Mouse (Mus musculus) E14TG2a.4 (cell line): ENCODE results near the gene Olfr201.
"Not testable (repeated sequence)": the region's sequence is repeated elsewhere in the genome, so short reads cannot be mapped to it uniquely, and the experiment has no call there.

Experiments
- H3K27me3 ChIP-seq: 2 replicates; pipeline ENCODE4 v1.6.1; 2014; ENCODE audit warnings: low read length, control low read depth; ENCODE audit not compliant: insufficient read depth
- H3K36me3 ChIP-seq: 2 replicates; pipeline ENCODE4 v1.6.1; 2014; ENCODE audit warnings: low read length, control low read depth; ENCODE audit not compliant: insufficient read depth
- H3K4me1 ChIP-seq: replicated peaks from 2 replicates; pipeline ENCODE4 v1.6.1; 2014; ENCODE audit warnings: low read depth, low read length, control low read depth
- H3K4me3 ChIP-seq: replicated peaks from 2 replicates; pipeline ENCODE4 v1.5.1; 2014; ENCODE audit warnings: mild to moderate bottlenecking, low read length
- H3K9me3 ChIP-seq: 2 replicates; pipeline ENCODE4 v1.6.1; 2014; ENCODE audit warnings: low read length, control low read depth
- CTCF ChIP-seq: conservative IDR thresholded peaks from 2 replicates; pipeline ENCODE4 v1.5.1; 2014; ENCODE audit warnings: low read length
- NANOG ChIP-seq: IDR thresholded peaks from 2 replicates; pipeline ENCODE4 v1.6.1; 2014; ENCODE audit warnings: borderline replicate concordance, low read length, mixed read lengths
- POU5F1 ChIP-seq: IDR thresholded peaks from 2 replicates; pipeline ENCODE4 v1.6.1; 2014; ENCODE audit warnings: low read length, borderline replicate concordance

Olfr201 gene

DNA sequence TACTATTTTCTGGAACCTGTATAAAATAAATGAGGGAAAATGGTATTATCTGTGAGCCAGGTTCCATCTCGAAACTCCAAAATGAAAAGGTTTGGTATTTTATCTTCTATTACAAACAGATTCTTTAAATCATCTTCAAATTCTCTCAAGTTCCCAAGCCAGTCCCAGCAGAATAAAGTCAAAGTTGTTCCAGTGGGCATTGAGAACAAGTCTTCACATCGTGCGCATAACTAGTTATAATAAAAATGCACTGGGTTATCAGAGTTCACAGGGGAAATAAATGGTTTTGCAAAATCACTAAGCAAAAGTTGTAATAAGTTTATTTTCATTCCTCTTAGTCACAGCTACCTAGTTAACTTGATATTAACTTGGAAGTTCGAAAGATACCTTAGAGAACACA is at the start of gene Olfr201:
Gene Olfr201, minus strand, starts transcription at position 101 of the 400 bp plus-strand sequence.
- H3K4me1 ChIP-seq, H3K27me3 ChIP-seq, H3K4me3 ChIP-seq, H3K36me3 ChIP-seq, H3K9me3 ChIP-seq: not testable (repeated sequence)

DNA sequence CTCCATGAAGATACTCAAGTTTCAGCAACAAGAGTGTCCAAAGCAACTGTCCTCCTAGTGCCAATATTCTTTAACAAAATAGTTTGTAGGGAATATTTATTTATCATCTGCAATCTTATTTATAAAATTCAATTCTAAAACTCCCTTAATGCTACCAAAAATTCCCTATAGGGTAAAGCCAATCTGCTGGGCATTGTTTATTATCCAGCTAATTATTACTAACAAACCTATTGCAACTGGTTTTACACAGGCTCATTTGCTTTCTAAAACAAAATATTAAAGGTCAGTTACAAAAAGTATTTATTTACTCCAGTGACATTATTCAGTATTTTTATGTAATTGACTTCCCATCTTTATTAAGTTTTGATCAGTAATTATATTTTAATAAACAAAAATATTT is 45.7 kb upstream of the Olfr201 start, which contains the start of gene Olfr204:
Gene Olfr204, minus strand, starts transcription at position 101 of the 400 bp plus-strand sequence.
- Histone ChIP-seq H3K9me3 (peaks cover 17% of the 10 kb centered on the region), H3K4me3 (no peak within 1 kb of the TSS), H3K27me3 (no peaks in the 10 kb centered on the region), H3K36me3 (no peaks in the 10 kb centered on the region), H3K4me1 (no peaks in the 10 kb centered on the region)
- TF ChIP-seq POU5F1 (no peak), NANOG (no peak), CTCF (no peak)

DNA sequence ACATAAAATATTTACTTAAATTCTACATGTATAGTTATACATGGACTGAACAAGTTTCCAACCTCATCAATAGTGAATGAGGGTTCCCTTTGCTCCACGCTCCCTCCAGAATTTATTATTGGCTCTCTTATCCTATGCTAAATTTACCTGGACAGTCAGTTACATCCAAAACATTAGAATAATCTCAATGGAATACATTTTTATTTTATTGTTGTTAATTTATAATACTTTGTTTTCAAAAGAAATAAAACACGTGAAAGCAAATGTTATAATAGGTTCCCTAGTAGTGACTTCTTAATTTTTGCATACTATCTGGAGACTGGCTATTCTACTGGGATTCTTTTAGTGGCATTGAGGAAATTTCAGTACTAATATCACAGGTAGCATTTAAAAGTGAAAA is 26.1 kb upstream of the Olfr201 start, which contains the start of gene Olfr203:
Gene Olfr203, plus strand, starts transcription at position 301 of the 400 bp plus-strand sequence.
- Histone ChIP-seq H3K4me1 (no peaks in the 10 kb centered on the region), H3K4me3 (no peak within 1 kb of the TSS), H3K9me3 (no peaks in the 10 kb centered on the region), H3K36me3 (no peaks in the 10 kb centered on the region), H3K27me3 (no peaks in the 10 kb centered on the region)
- no peak for TF ChIP-seq POU5F1
- TF ChIP-seq NANOG: no peak

DNA sequence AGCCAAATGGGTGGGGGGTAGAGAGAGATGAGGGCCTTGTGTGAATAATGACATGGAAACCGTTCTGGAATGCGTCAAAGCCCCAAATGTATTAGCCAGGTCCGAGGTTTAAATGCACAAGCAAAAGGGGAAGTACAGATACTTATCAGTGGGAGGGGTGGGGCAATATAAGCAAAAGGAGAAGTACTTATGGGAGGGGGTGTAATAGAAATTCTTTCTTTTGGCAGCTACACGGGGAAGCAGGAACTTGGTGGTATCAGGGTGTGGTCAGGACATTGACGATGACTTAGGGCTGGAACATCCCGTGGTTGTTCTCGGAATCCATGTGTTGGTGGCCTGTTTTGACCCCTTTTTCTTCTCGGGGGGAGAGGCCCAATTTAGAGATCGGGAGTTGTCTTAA is 15.1 kb upstream of the Olfr201 start:
- H3K4me3 ChIP-seq, H3K27me3 ChIP-seq, H3K9me3 ChIP-seq, H3K36me3 ChIP-seq, H3K4me1 ChIP-seq: not testable (repeated sequence)

DNA sequence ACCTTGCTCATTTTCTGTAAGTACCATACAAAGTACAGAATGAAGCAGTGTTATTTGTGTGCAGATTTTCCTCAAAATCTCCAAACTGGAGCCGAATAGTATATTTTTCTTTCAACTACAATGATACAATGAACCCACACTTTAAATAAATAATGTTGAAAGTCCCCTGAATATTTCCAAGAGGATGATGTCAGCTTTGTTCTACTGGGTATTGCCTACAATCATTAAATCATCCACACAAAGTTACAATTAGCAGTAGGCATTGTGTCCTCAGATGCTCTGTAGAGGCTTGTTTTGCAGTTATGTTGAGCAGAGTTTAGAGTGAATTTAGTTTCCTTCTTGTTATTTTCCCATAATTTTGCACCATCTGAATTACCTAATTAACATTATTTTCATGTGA is 14.3 kb upstream of the Olfr201 start, which contains the start of gene Olfr202:
Gene Olfr202, minus strand, starts transcription at position 101 of the 400 bp plus-strand sequence.
- H3K36me3 ChIP-seq: no peaks in the 10 kb centered on the region
- H3K4me1 ChIP-seq: no peaks in the 10 kb centered on the region
- no peaks in the 10 kb centered on the region for H3K9me3 ChIP-seq
- H3K27me3 ChIP-seq: no peaks in the 10 kb centered on the region
- H3K4me3 ChIP-seq: no peak within 1 kb of the TSS
- TF ChIP-seq NANOG (no peak), CTCF (no peak), POU5F1 (no peak)

DNA sequence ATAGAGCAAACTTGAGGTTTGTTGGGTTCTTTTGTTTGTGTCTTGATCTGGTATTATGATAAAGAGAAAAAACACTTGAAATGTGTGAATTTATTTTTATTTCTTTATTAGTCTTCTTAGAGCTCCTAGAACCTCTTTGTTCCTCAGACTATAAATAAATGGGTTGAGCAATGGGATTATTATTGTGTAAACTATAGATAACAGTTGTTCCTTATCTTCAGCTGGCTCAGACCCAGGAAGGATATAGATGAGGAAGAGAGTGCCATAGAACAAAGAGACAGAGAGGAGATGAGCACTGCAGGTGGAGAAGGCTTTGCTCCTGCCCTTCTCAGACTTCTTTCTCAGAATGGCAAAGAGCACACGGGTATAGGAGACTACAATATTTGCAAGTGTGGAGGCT is 11.0 kb upstream of the Olfr201 start:
- Histone ChIP-seq H3K4me1 (no peaks in the 10 kb centered on the region), H3K27me3 (no peaks in the 10 kb centered on the region), H3K4me3 (no peak overlapping the region), H3K36me3 (no peaks in the 10 kb centered on the region), H3K9me3 (no peaks in the 10 kb centered on the region)
- TF ChIP-seq CTCF (no peak), NANOG (no peak), POU5F1 (no peak)

DNA sequence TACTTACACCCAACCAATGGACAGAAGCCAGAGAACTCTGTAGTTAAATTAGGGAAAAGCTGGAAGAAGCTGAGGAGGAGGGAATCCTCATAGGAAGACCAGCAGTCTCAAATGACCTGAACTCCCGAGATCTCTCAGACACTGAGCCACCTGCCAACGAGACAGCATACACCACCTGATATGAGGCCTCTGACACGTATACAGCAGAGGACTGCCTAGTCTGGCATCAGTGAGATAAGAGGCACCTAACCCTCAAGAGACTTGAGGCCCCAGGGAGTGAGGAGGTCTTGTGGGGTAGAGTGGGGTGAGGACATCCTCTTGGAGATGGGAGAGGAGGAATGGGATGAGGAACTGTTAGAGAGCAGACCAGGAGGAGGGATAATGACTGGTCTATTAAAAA is 8.1 kb upstream of the Olfr201 start:
- no peak overlapping the region for H3K4me3 ChIP-seq
- H3K36me3 ChIP-seq: no peaks in the 10 kb centered on the region
- H3K4me1 ChIP-seq: no peaks in the 10 kb centered on the region
- H3K9me3 ChIP-seq: no peaks in the 10 kb centered on the region
- no peaks in the 10 kb centered on the region for H3K27me3 ChIP-seq
- no peak for TF ChIP-seq NANOG
- TF ChIP-seq POU5F1: no peak
- TF ChIP-seq CTCF: no peak

DNA sequence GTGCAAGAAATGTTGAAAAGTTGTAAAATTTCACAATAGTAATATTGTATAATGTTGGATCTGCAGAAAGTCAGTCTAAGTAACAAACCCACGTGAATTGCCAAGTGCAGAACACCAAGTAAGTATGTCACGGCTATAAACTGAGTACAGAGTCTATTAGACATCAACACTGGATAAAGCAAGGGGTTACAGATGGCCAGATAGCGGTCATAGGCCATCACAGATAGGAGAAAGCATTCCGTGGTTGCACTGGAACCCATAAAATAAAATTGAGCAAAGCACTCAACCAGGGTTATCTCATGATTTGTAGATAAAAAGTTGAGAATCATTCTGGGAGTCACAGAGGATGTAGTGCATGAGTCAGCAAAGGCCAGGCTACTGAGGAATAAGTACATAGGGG is 3.3 kb downstream of the Olfr201 start:
- not testable (repeated sequence) for H3K4me3 ChIP-seq

DNA sequence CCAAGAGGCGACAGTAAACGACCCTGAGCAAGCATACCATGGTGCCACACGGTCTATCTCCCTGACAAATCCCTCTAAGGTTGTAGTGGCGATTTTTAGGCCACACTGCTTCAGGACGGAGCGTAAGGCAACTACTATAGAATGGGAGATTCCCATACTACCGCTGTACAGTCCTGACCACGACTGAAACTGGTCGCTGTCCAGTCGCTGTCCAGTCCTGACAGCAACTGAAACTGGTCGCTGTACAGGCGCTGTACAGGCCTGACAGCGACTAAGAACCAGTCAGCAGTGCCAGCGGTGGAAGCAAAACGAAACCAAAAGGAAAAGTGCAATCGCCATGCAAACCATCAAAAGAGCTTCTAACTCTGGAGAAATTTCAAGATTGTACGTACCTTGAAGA is 22.7 kb downstream of the Olfr201 start:
- H3K27me3 ChIP-seq: no peaks in the 10 kb centered on the region
- H3K4me1 ChIP-seq: no peaks in the 10 kb centered on the region
- peaks cover 25% of the 10 kb centered on the region; the same call in 1 of the 2 replicates for H3K9me3 ChIP-seq
- H3K4me3 ChIP-seq: no peak overlapping the region
- TF ChIP-seq POU5F1: no peak
- no peak for TF ChIP-seq NANOG
- TF ChIP-seq CTCF: no peak
- no peaks in the 10 kb centered on the region for H3K36me3 ChIP-seq

More for the DNA sequence above, 3.3 kb downstream of the Olfr201 start:
- not testable (repeated sequence) for H3K4me1 ChIP-seq, H3K27me3 ChIP-seq, H3K9me3 ChIP-seq, H3K36me3 ChIP-seq

DNA sequence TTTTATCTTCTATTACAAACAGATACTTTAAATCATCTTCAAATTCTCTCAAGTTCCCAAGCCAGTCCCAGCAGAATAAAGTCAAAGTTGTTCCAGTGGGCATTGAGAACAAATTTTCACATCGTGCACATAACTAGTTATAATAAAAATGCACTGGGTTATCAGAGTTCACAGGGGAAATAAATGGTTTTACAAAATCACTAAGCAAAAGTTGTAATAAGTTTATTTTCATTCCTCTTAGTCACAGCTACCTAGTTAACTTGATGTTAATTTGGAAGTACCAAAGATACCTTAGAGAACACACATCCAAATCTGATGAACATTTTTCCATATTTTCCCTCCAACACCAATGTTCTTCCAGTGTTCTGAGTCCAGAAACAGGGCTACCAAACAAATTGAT is 52.8 kb downstream of the Olfr201 start, which contains the start of gene Olfr199:
Gene Olfr199, minus strand, starts transcription at position 101 of the 400 bp plus-strand sequence.
- peaks cover 18% of the 10 kb centered on the region for H3K9me3 ChIP-seq
- not testable (repeated sequence) for H3K27me3 ChIP-seq, H3K4me3 ChIP-seq, H3K36me3 ChIP-seq, H3K4me1 ChIP-seq

DNA sequence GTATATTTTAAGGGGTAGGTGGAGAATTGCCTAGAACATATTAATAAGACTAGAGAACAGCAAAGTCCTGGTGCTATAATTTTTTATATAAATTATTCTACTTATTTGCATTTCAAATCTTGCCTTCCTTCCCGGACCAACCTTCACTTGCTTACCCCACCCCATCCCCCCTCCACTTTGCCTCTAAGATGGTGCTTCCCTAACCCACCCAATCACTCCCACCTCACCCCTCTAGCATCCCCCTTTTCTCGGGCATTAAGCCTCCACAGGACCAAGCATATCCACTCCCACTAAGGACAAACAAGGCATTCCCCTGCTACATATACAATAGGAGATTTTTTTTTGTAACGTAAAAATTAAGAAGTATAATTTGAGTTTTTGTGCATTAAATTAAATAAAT is 54.6 kb downstream of the Olfr201 start:
- peaks cover 17% of the 10 kb centered on the region for H3K9me3 ChIP-seq
- not testable (repeated sequence) for H3K27me3 ChIP-seq, H3K4me1 ChIP-seq, H3K4me3 ChIP-seq, H3K36me3 ChIP-seq
